Mouse (Mus musculus) left cerebral cortex, adult 18-20 months (tissue): ENCODE data around the gene Cpne5. TPM values are rescaled to one million over a fixed set of nuclear protein-coding genes. Genes with fewer than 3 reads are reported as not detected.
"Not testable (repeated sequence)": the region's sequence is repeated elsewhere in the genome, so short reads cannot be mapped to it uniquely, and the experiment has no call there.

Experiments used
- DNase-seq, 2 experiments: peaks; one replicate each; pipeline ENCODE4 v3.0.0; 2021 to 2022; ENCODE audit warnings: low spot score in 2 of 2, mixed read lengths in 1 of 2
- total RNA-seq, 2 experiments: library from RNA; stranded (reverse); gene quantifications; 2 replicates each; pipeline ENCODE4 v1.2.3; 2021

Cpne5 gene
- total RNA-seq, 2 experiments from 2014 or later = 161 to 173 TPM

DNA sequence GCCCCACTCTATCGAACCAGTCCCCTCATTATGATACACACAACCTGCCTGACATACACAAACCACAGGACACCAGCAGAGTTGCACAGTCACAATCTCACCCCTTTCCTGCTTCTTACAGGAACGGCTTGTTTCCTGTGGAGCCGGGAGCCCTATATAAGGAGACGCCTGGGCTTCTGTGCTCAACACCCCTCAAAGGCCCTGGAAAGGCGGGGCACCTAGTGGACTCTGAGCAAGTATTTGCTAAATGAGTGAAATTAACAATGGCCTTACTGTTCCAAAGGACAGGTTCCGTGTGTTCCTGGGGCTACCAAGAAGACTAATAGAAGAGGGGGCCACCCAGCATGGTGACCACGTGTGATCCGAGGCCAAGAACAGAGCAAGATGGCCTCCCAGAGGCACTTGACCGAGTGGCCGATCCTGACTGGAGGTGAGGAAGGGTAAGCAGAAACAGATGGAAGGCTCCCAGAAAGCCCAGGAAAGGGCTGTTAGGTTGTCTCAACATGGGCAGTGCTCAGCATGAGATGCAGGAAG is 20.1 kb upstream of the Cpne5 start:
- no peak for DNase-seq

DNA sequence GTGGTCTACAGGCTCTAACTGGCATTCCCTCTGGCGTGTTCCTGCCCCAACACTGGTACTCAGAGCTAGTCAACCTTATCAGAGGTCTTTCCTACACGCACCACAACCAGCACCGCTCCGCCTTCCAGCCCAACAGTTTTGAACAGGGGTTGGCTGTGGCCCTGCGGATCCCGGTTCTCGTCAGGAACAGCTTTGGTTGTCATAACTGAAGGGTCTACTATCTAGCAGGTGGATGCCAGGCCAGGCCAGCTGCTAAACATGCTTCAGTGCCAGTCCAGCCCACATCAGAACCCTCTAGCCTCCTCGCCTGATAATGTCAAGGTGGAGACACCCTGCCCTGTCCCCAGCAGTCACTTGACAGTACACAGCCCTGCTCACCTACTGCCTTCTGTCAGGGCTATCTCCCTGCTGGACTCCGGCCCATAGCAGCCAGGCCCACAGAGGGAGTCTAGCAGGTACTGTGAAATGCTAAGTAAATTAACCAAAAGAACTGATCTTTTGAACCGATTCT is 19.1 kb upstream of the Cpne5 start:
- DNase-seq = no peak

DNA sequence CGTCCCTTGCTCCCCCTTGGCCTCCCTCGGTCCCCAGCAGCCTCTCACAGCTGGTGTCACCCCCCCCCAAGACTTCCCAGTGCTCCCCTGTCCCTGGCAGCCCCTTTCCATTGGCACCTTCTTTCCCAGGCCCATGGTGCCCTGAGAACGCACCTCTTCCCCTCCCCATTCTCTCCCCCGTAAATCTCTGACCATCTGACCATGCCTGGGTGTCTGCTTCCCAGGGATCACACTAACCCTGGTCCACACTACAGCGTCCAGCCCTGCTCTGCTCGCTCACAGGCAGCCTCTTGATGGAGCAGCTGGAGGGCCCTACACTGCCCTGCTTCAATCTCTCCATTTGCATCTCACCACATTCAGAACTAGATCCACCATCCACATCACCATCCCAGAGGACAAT is 18.5 kb upstream of the Cpne5 start:
- DNase-seq = no peak

DNA sequence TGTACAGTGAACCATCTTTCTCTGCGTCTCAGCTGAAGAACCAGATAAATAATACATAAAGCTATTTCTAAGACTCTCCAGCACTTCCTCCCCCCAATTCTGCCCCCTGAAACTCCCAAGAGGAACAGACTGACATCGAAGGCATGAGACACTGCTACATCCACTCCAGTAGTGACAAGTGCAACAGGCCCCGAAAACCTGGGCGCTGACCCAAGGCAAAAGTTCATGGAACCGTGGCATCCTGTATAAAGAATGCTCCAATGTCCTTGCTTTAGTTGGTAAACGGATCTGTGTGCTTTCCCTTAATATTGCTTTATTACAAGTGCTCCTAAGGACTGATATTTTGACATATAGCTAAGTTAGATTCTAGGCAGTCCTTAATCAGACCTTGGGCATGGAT is 16.8 kb upstream of the Cpne5 start:
- not testable (repeated sequence) for DNase-seq

DNA sequence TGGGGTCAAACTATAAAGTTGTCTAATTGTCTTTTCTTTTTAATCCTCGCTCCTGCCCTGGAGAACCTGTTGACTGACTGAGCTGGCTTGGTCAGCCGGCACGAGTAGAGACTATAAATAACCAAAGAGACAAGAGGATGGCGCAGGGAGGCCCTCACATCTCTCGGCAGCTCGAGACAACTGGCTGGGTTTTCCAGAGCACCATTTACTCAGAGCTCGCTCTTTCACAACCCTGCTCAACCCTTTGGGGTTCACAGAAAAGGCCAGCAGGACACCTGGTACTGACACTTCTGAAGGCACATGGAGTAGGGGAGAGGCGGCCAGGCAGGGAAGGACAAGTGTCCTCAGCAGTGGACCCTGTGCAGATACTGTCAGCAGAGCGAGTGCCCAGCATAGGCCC is 15.7 kb upstream of the Cpne5 start:
- DNase-seq = no peak

DNA sequence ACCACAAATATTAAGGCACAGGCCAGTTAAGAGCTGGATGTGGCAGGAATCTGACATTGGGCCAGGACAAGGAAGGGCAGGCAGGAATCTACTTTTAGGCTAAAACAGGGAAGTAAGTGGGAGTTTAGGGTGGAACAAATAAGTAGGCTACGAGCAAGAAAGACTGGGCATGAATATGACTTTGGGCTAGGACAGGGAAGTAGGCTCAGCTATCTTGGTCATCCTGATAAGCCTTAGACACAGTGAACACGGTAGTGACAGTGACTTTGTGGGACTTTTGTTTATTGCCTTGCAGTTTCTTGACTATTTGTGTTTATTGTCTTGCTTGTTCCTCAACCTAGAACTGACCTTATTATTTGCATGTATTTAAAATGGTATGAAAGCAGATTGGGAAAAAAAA is 15.3 kb upstream of the Cpne5 start:
- no peak for DNase-seq

DNA sequence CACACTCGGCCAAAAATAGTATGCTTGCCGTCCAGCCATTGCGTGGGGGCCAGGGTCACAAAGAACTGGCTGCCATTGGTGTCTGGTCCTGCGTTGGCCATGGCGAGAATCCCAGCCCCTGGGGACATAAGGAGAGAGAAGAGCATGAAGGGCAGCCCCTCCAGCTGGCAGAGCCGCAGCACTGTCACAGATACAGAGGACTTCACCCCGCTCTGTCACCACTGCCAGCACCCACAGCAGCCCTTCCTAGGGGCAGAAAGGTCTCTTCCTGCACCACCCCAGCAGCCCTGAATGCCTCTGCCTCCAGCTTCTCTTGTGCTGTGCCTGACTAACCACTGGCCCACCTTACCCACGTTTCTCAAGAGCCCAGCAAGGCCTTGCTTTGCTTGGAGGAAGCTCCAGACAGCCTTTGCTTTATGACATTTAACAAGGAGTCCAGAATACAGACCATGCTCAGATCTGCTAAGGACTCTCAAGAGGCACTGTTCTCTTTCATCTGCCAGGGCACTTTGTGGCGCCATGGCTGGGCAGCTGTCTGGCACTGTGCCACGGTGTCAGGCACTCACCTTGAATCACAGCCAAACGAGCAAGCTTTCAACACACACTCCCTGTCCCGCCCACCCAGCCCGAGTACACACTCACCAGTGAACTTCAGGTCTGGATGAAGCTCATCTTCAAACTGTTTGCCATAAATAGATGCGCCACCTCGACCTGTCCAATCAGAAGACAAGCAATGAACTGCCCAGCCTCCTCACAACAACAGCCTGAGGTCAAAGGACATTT is 13.8 kb upstream of the Cpne5 start:
- DNase-seq = no peak

DNA sequence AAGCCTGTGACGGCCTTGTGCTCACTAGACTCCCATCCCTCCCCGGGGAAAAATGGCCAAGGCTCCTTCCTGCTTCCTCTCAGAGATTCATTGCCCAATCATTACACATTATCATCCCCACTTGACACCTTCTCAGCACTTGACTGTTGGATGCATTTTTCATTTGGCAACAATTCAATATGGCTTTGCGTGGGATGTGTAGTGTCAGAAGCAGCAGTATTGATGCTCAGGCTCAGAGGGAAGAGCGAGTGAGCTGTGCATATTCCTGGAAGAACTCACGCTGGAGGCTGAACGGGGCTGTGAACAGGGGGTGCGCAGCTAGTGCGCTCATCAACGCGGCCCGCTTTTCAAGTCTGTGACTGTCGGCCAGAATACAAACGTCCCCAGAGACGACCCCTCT is 13.0 kb upstream of the Cpne5 start:
- not testable (repeated sequence) for DNase-seq

DNA sequence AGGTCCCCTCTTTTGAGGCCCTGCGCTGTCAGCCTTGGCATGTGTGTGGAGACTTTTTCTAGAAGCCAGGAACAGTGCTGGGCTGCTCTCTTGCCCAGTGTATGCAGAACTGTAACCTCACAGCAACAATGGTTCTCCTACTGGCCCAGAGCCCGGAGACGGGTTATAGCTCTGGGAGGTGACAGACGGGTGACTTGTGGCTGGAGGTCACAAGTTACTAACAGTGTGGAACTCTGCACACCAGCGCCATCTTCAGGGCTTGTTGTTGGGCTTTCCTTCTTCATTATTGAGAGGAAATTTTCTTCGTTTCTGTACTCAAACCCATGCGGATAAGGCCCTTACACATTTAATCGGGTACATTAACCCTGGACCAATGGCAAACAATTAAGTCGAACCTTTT is 11.5 kb upstream of the Cpne5 start:
- DNase-seq = no peak

DNA sequence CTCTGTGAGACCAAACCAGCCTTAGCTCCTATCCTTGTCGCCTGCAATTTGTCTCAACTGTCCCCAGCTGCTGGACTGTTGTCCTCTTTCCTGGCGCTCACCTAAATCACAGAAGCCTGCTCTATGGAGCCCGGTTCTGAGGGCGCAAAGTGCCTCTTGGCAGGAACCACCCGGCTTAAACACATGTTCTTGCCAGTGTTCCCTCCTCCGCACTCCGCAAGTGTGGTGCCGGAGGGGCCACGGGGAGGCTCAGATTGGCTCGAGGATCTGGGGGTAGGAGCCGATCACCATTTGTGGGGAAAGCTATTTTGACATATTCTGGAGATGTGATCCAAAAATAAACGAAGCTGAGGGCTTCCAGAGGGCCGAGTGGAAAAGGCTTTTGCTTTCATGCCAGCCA is 9.9 kb upstream of the Cpne5 start:
- peak; percentile 54 to 72 for DNase-seq

DNA sequence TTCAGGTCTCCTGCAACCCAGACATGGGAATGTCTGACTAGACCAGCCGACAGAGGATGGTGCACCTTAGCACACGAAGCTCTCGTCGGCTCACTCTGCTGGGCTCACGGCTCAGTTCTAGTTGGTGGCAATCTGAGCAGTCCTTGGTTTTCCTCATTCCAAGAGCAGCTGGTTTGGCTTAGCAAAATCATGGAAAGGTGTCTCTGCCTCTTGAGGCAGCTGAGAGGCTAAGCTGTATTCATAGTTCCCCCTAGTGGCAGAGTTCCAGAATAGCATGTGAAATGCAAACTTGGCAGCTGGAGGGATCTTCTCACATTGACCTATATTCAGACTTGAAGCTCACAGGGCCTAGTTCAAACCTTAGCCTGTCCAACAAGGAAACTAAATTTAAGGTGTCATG is 8.6 kb upstream of the Cpne5 start:
- DNase-seq = peak in 1 of 2 experiments; percentile 39

DNA sequence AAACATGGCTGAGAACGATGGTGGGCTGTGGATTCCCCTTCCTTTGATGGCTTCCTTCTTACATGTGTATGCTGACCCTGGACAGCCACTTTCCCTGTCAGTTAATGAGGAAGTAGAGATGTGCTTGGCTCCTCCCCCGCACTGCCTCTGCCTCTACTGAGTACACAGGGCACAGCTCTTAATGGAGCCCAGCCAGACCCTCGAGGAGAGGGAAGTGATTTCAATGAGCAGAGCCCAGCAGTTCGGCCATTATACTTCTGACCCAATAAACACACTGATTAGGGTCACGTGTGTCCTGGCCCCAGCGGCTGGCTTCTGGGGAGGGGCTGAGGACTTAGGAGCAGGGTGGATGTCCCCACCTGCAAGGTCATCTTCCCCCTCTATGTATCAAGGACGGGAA is 7.8 kb upstream of the Cpne5 start:
- no peak for DNase-seq

DNA sequence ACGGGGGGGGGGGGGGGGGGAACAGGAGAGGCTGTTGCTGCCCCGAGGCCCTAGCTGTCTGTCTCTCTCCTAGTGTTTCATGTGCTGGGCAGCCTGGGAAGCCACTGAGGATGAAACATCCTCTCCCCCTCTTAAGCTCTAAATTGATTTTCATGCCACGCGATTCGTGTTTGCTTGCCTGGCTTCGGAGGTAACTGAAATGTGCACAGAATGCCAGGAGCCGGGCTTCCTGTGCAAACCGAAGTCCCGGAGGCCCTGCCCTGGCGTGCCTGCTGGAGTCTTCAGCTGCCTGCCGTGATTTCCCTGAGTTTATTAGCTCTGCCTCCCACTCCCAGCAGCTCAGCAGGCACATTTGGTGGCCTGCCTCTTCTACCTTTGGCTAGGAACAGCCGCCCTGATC is 6.9 kb upstream of the Cpne5 start:
- DNase-seq = no peak

DNA sequence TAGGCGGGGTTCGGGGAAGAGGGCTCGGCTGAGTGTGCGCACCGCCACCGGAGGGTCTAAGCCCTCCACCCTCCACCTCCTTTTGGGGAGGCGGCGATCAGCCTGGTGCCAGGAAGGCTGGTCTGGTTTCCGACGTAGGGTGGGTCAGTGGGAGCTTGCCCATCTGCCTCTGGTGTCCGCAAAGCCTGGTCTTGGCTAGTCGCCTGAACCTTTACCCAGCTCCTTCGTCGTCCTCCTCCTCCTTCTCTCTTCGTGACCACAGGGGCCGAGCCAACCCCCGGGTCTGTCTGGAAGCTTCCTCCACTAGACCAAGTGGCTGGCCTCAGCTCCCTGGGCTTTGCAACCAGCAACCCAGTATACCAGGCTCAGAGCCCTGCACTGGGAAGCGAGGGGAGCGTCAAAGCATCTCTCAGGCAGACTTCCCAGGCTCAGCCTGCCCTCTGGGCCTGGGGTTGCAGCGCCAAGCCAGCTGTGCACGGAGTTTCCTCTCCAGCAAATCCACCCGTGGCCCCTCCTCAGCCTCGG is 516 bp upstream of the Cpne5 start:
- DNase-seq = peak; percentile 21 to 46

DNA sequence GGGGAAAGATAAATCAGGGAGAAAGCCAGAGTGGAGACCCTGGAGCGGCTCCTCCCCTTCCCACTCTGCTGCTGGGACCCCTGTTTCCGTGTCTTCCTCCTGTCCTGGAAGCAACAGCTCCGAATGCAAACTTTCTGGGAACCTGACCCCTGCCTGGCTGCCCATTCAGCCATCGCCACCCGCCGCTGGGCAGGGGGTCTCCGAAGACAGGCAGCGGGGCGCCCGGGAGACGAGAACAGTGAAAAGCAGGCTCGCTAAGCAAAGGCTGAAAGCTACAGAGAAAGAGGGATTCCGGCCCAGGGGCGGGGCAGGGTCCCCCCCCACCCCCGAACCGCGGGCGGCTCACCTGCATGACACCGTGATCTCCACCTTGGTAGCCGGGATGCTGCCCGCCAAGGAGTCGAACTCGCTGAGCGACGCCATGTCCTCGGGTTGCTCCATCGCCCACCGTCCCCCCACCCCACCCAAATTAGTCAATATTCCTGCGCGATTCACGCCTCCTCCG is 648 bp downstream of the Cpne5 start:
- peak in 1 of 2 experiments; percentile 40 for DNase-seq

DNA sequence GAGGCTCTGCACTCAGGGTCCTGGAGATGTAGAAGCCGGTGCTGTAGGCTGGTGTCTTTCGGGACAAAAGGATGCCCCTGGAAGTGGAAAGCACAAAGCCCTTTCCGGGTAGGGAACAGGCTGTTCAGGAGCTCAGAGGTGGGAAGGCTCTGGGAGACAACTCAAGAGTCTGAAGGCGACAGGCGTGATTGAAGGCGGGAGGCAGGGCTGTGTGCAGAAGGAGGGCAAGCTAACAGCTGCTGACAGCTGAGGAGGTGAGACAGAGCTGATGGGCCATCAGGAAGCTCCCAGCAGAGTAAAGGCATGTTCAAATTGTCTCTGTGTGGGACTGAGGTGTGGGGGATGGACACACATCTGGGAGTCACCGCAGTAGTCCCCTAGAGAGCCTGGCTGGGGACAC is 1.9 kb downstream of the Cpne5 start:
- peak; percentile 34 to 47 for DNase-seq

DNA sequence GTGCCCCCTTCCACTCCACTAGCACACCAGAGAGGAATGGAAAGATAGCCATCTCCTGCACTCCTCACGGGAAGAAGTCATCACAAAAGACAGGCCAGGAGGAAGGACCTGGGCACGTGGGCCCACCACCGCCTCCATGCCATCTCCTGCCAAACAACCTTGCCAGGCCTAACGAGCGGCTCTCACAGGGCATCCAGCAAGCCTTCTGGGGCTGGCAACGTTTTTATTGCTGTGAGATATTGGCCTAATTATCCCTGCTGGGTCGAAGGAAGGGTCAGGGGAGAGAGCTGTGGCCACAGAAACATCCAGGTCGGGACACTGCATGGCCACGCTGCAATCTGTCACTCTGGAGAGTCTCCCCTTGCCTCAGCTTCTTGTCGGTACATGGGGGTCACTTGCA is 6.9 kb downstream of the Cpne5 start:
- DNase-seq = no peak

DNA sequence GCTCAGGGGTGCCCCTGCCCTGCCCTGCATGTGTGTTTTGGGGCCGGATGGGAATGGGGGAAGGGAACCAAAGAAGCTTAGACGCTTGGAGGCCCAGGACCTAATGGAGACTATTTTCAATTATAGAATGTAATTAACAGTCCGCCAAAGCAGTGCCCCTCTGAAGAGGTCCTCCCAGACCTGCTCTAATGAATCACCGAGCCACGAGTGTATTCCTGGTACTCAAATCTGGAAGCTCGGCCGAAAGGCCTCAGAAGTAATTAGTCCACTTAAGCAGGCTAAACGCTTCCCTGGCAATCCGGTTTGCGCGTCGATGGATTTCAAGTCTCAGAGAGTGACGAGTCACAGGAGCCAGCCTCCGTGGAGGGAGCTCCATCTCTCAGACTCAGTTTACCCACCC is 17.3 kb downstream of the Cpne5 start:
- no peak for DNase-seq

DNA sequence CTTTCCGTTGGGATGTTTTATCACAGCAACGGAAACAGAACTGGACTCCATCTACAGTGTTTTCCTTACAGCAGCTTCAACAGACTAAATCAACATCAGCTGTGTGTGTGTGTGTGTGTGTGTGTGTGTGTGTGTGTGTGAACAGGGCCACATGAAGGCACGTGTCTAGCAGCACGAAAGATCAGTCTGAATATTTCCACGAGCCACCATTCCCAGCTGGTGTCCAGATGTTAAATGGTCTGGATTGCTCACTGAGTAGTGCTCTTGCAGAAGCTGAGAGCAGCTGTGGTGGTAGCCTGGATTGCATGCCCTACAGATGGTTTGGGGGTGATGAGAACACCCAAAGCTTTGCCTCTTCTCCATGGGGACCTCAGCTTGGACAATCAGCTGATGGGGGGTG is 19.9 kb downstream of the Cpne5 start:
- no peak for DNase-seq

DNA sequence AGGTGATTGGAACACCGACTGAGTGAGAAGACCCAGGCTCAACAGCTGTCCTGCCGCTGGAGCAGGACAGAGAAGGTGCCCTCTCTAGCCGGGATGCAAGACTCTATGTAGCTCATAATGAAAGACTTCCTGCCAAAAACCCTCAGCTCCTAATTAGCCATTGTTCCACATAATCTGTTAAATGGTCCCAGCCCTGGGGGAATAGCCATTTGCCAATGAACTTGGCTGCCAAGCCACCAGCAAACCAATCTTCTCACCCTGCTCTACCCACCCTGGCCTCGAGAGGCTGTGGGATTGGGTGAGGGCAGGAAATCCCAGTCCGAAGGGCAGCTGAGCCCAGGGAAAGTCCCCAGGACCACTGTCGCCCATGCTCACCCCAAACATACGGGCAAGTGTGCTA is 21.9 kb downstream of the Cpne5 start:
- no peak for DNase-seq

DNA sequence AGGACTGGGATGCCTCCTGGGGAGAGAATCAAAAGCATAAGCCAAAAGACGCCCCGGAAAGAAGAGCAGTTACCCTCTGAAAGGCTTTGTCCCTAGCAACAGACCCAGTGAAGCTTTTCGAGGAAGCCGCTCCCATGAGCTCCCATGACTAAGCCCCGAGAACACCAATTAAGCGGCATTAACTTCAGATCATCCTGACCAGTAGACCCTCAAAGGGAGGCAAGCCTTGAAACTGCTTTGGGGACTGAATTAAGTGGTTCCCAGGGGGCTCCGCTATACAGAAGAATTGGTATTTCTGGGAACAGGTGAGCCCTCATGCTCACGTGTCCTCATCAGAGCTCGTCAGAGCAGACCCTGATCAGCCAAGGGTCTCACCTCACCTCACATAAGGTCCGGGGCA is 23.3 kb downstream of the Cpne5 start:
- DNase-seq = no peak

DNA sequence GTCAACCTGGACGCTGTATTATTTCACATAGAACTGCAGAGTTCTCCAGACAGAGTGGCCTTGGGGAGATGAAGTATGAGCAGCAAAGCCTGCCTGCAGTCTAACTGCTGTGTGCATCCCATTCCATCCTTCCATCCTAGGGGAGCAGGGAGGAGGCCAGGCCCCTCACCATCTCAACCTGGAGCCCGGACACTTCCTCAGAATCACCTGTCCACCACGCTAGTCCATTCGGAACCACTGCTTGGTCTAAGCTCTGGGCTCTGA is 23.8 kb downstream of the Cpne5 start:
- no peak for DNase-seq
